Mouse (Mus musculus) embryo, embryonic 10.5 days (tissue): ENCODE measurements around the gene Nrip3.

Experiments
- DNase-seq: peaks from one replicate; pipeline ENCODE4 v3.0.0-alpha.2; 2015; ENCODE audit warnings: low spot score

The Nrip3 gene

DNA sequence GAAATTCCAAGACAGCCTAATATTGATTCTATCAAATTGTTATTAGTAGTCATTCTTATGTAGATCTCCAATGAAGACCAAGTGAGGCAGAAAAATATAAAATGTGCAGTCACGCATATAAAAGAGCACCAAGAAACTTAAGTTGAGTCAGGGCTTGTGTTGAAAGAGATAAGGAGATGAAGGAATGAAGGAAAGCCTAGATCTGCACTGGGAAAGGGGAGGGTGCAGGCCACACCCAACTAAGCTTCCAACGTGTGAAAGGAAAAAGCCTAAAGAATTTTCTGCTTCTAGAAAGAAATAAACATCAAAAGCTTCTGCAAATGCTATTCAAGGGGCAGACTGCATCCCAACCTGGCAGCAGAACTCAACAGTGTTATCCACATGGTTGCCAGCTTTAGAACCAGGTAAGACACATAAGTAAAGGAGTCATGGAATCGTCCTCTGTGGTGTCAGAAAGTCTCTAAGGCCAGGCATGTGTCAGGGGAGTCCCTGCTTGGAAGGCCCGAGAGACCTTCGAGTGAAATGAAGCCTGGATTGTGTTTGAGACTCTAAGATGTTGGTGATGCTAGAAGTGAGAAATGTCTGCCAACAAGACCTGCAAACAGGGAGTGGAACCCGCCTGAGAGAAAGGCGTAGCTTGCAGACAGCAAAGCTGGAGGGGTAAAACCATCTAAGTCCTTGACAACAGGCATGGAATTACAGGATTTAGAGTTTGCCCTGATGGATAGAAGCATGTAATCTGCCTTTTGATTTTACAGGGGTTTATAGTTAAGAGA lies 14.1 kb downstream of the Nrip3 start:
- no peak for DNase-seq

DNA sequence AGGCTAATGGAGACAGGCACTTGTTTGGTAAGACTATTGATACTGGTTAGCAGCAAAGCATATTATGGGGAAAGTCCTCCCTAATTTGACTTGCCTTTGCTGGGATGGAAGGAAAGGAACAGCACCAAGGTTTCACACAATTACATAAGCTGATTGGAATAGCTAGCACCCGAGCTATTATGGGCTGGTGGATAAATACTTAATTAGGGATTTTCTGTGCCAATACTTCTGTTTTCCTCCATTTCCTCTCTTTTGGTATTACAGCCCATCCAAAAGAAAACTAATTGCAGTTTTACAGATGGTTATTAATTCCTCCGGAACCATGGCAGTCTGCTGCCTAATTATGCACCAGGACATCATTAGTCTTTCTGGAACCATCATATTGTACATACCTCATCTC lies 17.8 kb downstream of the Nrip3 start:
- no peak for DNase-seq

- DNase-seq = no peak
Observed at GRCm38 (mm10) chr7:109756291-109756690, 25.5 kb downstream of the Nrip3 start.

GRCm38 (mm10) chr7:109754034-109754433 lies 27.8 kb downstream of the Nrip3 start:
- DNase-seq = no peak

DNA sequence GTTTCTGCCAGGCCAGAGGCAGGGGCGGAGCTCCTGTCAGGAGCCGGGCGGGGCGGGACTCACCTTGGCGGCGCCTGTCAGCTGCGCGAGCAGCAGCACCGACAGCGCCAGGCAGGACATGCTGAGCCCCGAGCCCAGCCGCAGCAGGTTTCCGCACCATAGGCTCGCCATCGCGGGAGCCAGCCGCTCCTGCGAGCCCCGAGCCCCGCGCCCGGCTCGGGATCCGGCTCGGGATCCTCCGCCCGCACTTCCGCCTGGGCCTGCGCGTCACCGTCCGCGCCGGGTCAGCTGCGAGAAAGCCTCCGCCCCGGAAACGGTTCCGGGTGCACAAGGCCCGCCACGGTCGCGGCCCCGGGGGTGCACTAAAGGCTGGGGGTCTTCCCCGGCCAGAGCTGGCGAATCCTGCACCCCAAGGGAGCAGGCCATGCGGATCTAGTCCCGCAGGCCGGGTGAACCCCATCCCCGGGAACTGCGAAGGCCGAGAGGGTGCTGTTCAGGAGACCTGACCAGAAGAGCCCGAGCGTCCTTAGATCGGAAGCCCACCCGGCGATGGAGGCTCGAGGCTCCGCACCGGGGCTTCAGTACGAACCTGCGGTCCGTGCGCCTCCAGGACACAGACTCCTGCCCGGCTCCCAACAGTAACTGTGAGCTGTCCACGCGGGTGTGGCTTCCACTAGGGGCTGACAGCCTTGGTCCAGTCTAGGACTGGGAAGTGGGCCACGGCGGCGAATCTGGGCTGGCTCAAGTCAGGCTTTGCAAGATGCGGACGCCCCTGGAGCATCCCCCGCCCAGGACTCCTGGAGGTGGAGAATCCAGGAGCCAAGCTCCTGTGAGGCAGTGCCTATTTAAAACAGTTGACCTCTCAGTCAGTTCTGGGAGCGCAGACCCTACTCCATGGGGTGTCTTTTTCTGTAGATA lies 29.6 kb downstream of the Nrip3 start, which contains the start of gene Tmem9b:
Gene Tmem9b, minus strand, starts transcription at position 868 of the 918 bp plus-strand sequence.
- DNase-seq = peak; percentile 81

GRCm38 (mm10) chr7:109751427-109752007 lies 30.3 kb downstream of the Nrip3 start:
- DNase-seq = no peak

GRCm38 (mm10) chr7:109747747-109748146 lies 34.1 kb downstream of the Nrip3 start:
- DNase-seq = no peak

DNA sequence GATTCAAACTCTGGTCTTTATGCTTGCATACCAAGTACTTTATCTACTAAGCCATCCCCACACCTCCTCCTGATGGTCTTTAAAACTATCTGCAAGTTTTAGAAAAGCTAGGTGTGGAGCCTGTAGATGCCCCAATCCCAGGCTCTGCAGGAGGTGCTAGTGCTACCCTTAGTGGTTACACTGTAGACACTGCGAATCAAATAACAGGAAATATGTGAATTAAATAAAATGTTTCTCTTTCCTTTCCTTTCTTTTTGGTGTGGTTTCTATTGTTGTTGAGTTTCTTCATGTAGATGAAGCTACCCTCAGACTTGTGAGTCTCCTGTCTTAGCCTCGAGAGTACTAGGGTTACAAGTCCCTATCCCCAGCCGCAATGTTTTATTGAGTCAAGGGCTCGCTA lies 40.1 kb downstream of the Nrip3 start:
- no peak for DNase-seq

DNA sequence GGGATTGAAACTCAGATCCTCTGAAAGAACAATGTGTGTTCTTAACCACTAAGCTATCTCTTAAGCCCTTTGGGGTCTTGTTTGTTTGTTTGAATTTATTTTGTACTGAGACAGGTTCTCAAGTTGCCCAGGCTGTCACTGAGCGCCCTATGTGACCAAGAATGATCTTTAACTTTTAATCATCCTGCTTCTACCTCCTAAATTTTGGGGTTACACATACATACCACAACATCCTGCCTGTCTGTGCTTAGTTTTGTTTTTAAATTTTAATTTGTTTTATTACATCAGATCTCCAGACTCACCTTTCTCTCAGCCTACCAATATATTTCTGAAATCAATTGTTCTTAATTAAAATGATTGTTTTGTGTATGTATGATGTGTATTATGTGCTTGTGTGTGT lies 40.8 kb downstream of the Nrip3 start:
- no peak for DNase-seq

- DNase-seq = no peak
Observed at GRCm38 (mm10) chr7:109739822-109740370, 41.9 kb downstream of the Nrip3 start.

- no peak for DNase-seq
Observed at GRCm38 (mm10) chr7:109734806-109735205, 47.0 kb downstream of the Nrip3 start.

DNA sequence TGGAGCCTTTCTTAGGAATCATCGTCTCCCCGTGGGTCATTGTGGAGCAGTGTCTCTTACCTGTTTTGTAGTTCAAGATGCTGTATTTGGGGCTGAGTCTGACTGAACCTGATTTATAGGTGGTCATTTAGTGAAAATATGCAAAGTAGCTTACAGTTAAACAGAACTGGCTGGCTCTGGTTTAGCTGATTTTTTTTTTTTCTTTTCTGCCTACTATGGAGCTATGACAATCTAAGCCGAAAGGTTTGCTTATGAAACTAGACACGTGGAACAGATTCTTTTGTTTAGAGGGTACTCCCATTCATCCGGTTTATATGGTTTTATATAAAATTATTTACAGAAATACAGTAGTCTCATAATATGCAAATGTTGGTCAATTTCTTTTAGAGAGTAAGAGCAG lies 50.2 kb downstream of the Nrip3 start, which contains the start of gene Ascl3:
Gene Ascl3, minus strand, starts transcription at position 101 of the 400 bp plus-strand sequence.
- no peak for DNase-seq

- no peak for DNase-seq
Observed at GRCm38 (mm10) chr7:109723697-109724096, 58.1 kb downstream of the Nrip3 start, which contains the start of gene BC051019. TSS of gene BC051019 (minus strand) at chr7:109723850.

- no peak for DNase-seq
Observed at GRCm38 (mm10) chr7:109723114-109723513, 58.7 kb downstream of the Nrip3 start.

DNA sequence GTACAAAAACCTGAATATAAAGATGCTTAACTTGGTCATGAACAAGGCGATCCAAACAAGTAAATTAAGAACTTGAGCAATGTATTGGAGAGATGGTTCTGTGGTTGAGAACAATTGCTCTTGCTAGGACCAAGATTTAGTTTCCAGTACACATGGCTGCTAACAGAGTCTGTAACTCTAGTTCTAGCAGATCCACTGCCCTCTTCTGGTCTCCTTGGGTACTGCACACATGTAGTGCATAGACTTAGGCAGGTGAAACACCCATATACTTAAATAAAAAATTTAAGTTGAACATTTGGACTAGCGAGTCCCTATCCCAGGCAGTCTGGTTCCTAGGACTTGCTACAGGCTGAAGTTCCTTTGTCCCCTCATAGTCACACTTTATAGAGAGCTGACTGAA lies 59.2 kb downstream of the Nrip3 start:
- peak; percentile 15 for DNase-seq

DNA sequence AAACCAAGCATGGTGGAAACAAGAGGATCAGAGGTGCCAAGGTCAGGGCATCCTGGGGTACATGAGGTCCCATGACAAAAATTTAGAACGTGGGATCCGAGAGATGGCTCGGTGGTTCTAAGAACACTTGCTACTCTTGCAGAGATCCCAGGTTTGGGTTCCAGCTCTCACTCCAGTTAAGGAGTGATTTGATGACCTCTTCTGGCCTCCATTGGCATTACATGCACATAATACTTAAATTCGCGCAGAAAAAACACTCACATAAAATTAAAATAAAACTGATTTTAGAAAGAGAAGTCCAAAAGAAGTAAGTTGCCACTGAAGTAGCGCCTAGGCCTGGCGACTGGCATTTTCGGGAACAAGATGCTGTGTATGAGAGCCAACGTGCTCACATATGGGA lies 62.5 kb downstream of the Nrip3 start:
- DNase-seq = peak; percentile 74

GRCm38 (mm10) chr7:109713434-109713982 lies 68.3 kb downstream of the Nrip3 start:
- DNase-seq = no peak

DNA sequence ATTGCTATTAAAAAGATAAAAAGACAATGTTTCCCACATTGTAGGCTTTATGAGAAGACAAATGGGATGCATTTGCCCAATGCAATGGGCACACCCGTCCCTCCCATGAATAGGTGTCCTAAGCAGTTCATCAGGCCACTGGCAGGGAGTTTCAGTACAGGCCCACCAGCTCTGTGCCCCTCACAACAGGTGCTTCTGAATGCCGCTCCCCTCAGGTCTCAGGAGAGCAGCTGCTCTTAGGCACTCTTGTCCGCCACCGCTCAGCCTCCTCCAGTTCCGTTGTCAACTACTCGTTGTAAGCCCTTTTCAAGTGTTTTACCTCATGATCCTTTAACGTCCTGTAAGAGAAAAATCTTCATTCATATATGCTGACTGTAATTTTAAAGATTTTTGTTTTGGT lies 69.6 kb downstream of the Nrip3 start:
- no peak for DNase-seq

DNA sequence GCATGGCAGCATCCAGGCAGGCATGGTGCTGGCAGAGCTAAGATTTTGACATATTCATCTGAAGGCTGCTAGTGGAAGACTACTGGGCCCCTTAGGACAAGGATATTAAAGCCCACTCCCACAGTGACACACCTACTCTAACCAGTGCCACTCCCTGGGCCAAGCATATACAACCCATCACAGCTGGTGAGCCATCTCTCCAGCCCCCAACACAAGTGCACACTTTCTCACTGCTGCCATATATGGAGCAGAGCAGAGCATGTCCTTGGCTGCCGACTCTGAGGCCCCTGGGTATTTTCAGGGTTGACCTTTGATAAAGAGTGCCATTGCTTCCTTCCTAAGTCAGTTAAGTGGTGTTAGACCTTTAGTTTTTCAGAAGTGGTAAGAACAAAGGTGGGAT lies 71.8 kb downstream of the Nrip3 start:
- no peak for DNase-seq

DNA sequence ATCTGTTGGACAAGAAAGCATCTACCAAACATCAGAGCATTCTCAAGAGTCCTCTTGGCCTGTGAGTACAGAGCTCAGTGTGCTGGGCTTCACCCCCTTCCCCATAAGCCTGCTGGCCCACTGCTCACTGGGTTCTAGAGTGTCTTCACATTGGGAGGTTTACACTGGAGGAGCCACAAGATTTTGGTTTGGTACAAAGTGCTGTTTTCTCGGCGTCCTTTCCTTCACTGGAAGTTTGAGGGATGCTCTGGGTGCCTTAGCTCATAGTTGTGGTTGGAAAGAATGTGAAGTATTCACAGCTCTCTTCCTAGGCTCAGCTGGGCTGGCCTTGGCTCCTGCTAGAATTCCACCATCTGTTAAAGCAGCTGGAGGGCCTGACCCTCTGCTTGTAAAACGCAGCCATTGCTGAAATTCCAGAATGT lies 72.9 kb downstream of the Nrip3 start:
- peak; percentile 24 for DNase-seq
